Mouse (Mus musculus): ENCODE measurements around the gene Atp8b4. TPM values are rescaled to one million over a fixed set of nuclear protein-coding genes. Genes with fewer than 3 reads are reported as not detected.

Atp8b4 gene
- polyA plus RNA-seq, 1 experiment from 2014 or later, result 1.7 TPM

DNA sequence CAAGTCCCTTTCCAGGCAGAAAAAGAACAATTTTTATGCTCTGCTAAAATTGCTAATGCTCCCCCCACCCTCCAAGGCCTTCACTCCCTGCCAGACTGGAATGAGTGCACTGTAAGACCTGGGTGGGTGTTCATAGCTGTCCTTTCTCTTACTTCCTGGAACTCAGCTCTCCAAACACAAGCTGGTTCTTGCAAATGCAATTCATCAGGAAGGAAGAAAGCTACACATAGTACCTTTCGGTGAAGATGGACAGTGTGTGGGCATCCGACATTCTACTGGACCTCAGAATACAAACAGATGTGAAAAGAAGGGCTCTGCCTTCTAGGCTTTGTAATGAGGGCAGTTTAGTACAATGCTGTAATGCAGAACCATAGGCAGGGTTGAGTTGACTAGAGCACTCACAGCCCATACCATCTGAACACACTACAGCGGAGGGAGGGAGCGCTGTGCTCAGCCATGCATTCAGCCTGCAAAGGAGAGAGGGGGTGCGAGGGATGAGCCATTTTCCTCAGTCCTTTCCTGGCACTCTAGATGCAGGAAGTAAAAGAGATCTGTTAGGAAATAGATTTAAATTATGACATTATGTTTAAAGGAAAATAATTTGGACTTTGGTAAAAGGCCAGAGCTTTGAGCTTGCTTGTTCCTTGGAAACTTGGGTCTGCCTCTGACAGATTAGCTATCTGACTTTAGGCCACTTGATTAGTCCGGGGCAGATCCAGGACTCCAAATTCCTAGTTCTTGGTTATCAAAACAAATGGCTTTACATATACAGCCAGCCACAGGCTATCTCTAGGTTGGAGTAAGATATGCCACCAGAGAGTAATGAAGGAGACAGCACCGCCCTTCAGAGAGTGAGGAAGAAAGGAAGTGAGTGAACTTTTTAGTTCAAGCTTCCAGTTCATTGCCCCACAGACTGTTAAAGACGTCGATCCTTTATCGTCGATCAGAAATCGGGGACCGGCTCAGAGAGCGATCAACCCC is 136.4 kb downstream of the Atp8b4 start:
- DNase-seq (ENCODE audit: low spot score) (peak; percentile 23), ATAC-seq (peak; percentile 19; the same call in 1 of the 2 replicates)
- no peak overlapping the region for H3K4me3 ChIP-seq (ENCODE audit: low read depth, low read length)
- peaks cover 3% of the 10 kb centered on the region; the same call in 1 of the 2 replicates for H3K4me1 ChIP-seq (ENCODE audit: insufficient read depth, low read depth, low read length)
- no peaks in the 10 kb centered on the region for H3K36me3 ChIP-seq (ENCODE audit: insufficient read depth, low read length)
- no peak for TF ChIP-seq CTCF (IDR thresholded peaks at IDR 0.05)
- no peak for TF ChIP-seq EP300 (IDR thresholded peaks at IDR 0.05)
- H3K9ac ChIP-seq (replicated peaks; ENCODE audit: low read depth), result no peak overlapping the region
- no peak overlapping the region for H3K4me2 ChIP-seq (replicated peaks; ENCODE audit: low read depth, low read length)
- no peaks in the 10 kb centered on the region for H3K27me3 ChIP-seq (replicated peaks; ENCODE audit: insufficient read depth, low read length)
- WGBS, result 72% methylated on average over 14 of the region's 14 CpGs
- H3K9me3 ChIP-seq (ENCODE audit: low read length), result no peaks in the 10 kb centered on the region
- H3K27ac ChIP-seq (ENCODE audit: low read length), result peak overlapping the region; percentile 17; the same call in 1 of the 2 replicates

DNA sequence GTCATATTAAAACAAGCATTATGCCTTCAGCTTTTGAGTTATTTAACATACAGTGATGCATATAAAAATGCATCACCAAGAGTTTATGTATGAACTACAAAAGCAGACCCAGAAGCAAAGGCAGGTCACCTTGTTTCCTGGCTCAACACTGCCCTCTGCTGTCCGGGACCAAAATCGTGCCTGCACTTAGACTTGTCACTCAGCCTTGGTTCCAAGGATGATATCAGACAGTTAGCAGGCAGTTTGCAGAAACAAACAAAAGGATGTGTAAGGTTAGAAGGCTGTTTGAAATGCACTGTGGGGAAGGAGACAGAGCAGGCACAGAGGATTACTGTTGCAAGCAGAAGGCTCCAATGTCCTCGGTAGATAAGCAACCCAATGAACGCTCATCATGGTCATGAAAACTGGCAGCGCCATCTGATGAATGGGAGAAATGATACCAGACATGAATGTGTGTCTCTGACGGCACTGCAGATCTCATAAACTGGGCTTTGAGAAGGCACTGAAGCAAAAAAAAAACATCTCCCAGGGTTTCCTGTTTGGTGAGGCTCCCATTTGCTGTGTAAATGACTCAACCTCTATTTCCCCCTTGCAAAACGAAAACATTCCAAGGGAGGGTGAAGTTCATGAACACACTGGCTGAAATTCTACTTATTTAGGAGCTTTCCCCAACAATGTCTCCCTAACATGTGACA is 137.3 kb downstream of the Atp8b4 start:
- no peaks in the 10 kb centered on the region for H3K36me3 ChIP-seq (ENCODE audit: insufficient read depth, low read length)
- no peak overlapping the region for H3K9ac ChIP-seq (replicated peaks; ENCODE audit: low read depth)
- WGBS, result 34% methylated on average over 7 of the region's 7 CpGs
- H3K27ac ChIP-seq (ENCODE audit: low read length), result no peak overlapping the region
- no peaks in the 10 kb centered on the region for H3K27me3 ChIP-seq (replicated peaks; ENCODE audit: insufficient read depth, low read length)
- H3K4me2 ChIP-seq (replicated peaks; ENCODE audit: low read depth, low read length), result no peak overlapping the region
- H3K4me3 ChIP-seq (ENCODE audit: low read depth, low read length), result no peak overlapping the region
- peak; percentile 58; the same call in 1 of the 2 replicates for ATAC-seq
- no peaks in the 10 kb centered on the region for H3K9me3 ChIP-seq (ENCODE audit: low read length)
- TF ChIP-seq CTCF (IDR thresholded peaks at IDR 0.05), result peak; percentile 92
- no peak for TF ChIP-seq EP300 (IDR thresholded peaks at IDR 0.05)
- DNase-seq (ENCODE audit: low spot score), result peak; percentile 80
- H3K4me1 ChIP-seq (ENCODE audit: insufficient read depth, low read depth, low read length), result peaks cover 3% of the 10 kb centered on the region; the same call in 1 of the 2 replicates

DNA sequence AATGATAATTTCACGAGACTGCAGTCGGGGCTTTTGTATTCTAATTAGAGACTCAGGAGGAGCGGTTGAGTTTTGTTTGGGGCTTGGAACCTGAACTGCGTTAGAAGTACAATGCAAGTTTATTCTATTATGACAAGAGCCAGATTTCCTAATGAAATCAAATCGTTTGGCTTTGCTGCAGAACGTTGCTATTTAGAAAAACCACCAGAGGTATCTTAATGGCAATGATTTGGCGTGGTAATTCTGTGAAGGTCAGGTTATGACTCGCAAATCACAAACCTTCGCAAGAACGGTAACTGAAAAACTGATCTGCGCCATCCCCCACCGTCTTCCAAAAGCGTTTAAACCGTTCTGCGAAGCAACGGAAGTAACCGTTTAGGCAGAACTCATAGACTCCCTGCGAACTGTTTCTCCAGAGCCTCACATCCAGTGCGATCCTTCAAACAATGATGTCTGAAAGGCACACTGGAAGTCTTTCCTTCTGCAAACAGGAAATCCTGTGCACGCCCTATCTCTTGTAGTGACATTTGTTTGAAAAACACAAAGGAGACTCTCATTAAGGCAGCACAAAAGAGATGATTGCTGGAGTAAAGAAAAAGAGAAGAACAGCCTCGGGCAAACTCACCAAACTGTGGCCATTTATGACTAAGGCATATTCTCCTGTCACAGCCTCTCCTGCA is 139.2 kb downstream of the Atp8b4 start:
- DNase-seq (ENCODE audit: low spot score), result peak; percentile 50
- H3K4me2 ChIP-seq (replicated peaks; ENCODE audit: low read depth, low read length), result peak overlapping the region; percentile 14
- ATAC-seq, result peak; percentile 61
- no peak overlapping the region for H3K9ac ChIP-seq (replicated peaks; ENCODE audit: low read depth)
- H3K4me3 ChIP-seq (ENCODE audit: low read depth, low read length), result no peak overlapping the region
- H3K4me1 ChIP-seq (ENCODE audit: insufficient read depth, low read depth, low read length), result peaks cover 3% of the 10 kb centered on the region; the same call in 1 of the 2 replicates
- WGBS, result 59% methylated on average over 21 of the region's 21 CpGs
- no peaks in the 10 kb centered on the region for H3K9me3 ChIP-seq (ENCODE audit: low read length)
- peak overlapping the region; percentile 38; the same call in 1 of the 2 replicates for H3K27ac ChIP-seq (ENCODE audit: low read length)
- no peaks in the 10 kb centered on the region for H3K36me3 ChIP-seq (ENCODE audit: insufficient read depth, low read length)
- H3K27me3 ChIP-seq (replicated peaks; ENCODE audit: insufficient read depth, low read length), result no peaks in the 10 kb centered on the region
- TF ChIP-seq EP300 (IDR thresholded peaks at IDR 0.05) (no peak), CTCF (IDR thresholded peaks at IDR 0.05) (no peak)

DNA sequence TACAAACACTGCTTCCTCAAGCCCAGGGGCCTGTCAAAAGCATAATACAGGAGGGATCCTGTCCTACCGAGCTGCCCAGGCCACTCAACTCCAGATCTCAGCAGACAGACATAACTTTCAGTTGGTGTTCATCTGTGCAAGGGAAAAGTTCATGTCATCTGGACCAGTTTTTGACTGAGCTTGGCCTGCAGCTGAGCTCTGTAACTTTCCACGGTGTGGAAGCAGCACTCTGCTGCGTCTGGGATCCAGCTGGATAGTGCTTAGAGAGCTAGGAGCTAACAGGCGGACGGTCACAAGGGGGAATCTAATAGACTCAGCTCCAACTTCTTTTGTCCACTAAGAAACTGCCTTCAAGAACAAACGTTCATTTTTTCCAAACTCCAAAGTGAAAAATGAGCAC is 139.8 kb downstream of the Atp8b4 start:
- DNase-seq (ENCODE audit: low spot score) (peak; percentile 46), ATAC-seq (peak; percentile 59)
- peaks cover 3% of the 10 kb centered on the region; the same call in 1 of the 2 replicates for H3K4me1 ChIP-seq (ENCODE audit: insufficient read depth, low read depth, low read length)
- H3K27ac ChIP-seq (ENCODE audit: low read length), result peak overlapping the region; percentile 62
- no peak overlapping the region for H3K9ac ChIP-seq (replicated peaks; ENCODE audit: low read depth)
- H3K36me3 ChIP-seq (ENCODE audit: insufficient read depth, low read length), result no peaks in the 10 kb centered on the region
- H3K4me3 ChIP-seq (ENCODE audit: low read depth, low read length), result no peak overlapping the region
- 44% methylated on average over 6 of the region's 6 CpGs for WGBS
- TF ChIP-seq EP300 (IDR thresholded peaks at IDR 0.05), result no peak
- no peak for TF ChIP-seq CTCF (IDR thresholded peaks at IDR 0.05)
- peak overlapping the region; percentile 14; the same call in 1 of the 2 replicates for H3K4me2 ChIP-seq (replicated peaks; ENCODE audit: low read depth, low read length)
- no peaks in the 10 kb centered on the region for H3K9me3 ChIP-seq (ENCODE audit: low read length)
- H3K27me3 ChIP-seq (replicated peaks; ENCODE audit: insufficient read depth, low read length), result no peaks in the 10 kb centered on the region

DNA sequence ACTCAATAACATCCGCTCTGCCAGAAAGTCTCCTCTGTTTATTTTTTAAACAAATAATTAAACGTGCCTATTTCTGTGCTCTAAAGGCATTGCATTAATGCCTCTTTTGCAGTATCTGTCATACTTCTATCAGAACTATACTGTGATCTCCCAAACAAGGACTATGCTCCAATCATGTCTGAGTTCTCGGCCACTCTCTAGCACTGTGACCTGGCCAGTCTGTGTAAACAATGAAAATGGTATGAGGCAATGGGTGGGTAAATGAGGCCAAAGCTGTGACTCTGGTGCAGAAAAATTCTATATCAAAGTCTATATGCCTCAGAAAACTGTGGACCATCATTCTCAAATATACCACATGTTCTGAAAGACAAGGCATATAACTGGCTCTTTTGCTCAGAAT is 140.5 kb downstream of the Atp8b4 start:
- H3K27me3 ChIP-seq (replicated peaks; ENCODE audit: insufficient read depth, low read length), result no peaks in the 10 kb centered on the region
- H3K4me3 ChIP-seq (ENCODE audit: low read depth, low read length), result no peak overlapping the region
- DNase-seq (ENCODE audit: low spot score) (no peak), ATAC-seq (no peak)
- H3K36me3 ChIP-seq (ENCODE audit: insufficient read depth, low read length), result no peaks in the 10 kb centered on the region
- TF ChIP-seq EP300 (IDR thresholded peaks at IDR 0.05) (no peak), CTCF (IDR thresholded peaks at IDR 0.05) (no peak)
- 45% methylated on average over 3 of the region's 3 CpGs for WGBS
- H3K9ac ChIP-seq (replicated peaks; ENCODE audit: low read depth), result no peak overlapping the region
- no peak overlapping the region for H3K27ac ChIP-seq (ENCODE audit: low read length)
- H3K4me2 ChIP-seq (replicated peaks; ENCODE audit: low read depth, low read length), result no peak overlapping the region
- H3K9me3 ChIP-seq (ENCODE audit: low read length), result no peaks in the 10 kb centered on the region
- peaks cover 3% of the 10 kb centered on the region; the same call in 1 of the 2 replicates for H3K4me1 ChIP-seq (ENCODE audit: insufficient read depth, low read depth, low read length)
